Mouse (Mus musculus) stomach, postnatal 0 days (tissue): ENCODE measurements around the gene Rnd1.

ENCODE experiments used
- CTCF ChIP-seq: IDR thresholded peaks from 2 replicates; pipeline ENCODE4 v1.5.1; 2016; ENCODE audit warnings: antibody characterized with exemption, low read depth, mild to moderate bottlenecking, moderate library complexity
- EP300 ChIP-seq: optimal IDR thresholded peaks from 2 replicates; pipeline ENCODE3; 2016; ENCODE audit warnings: antibody characterized with exemption

- TF ChIP-seq EP300 = no peak
- TF ChIP-seq CTCF = no peak
These were observed 32.9 kb downstream of the Rnd1 start for GRCm38 (mm10) chr15:98644406-98644805.
